Mouse (Mus musculus) neural tube, embryonic 15.5 days (tissue): ENCODE measurements at regions not wholly inside any gene's neighbourhood (a gene's known extent, or its start where the extent isn't known, plus 50 kb on each side); places are given as distances from the start of the nearest gene placed in this dataset.
"Not testable (repeated sequence)": the region's sequence is repeated elsewhere in the genome, so short reads cannot be mapped to it uniquely, and the experiment has no call there.

Experiments used
- ATAC-seq: fragments of 200-750 bp; cut with Nextera tagmentation; 2 replicates; pipeline ENCODE4 v1.8.0; 2017; ENCODE audit warnings: mild to moderate bottlenecking, moderate TSS enrichment, moderate library complexity; ENCODE audit not compliant: low FRiP score
- H3K27ac ChIP-seq: fragments of 300-500 bp; sonication (generic); replicated peaks from 2 replicates; pipeline ENCODE4 v1.5.1; 2015; ENCODE audit warnings: mild to moderate bottlenecking, inconsistent platforms
- H3K27me3 ChIP-seq: fragments of 300-500 bp; sonication (generic); replicated peaks from 2 replicates; pipeline ENCODE4 v1.6.1; 2015; ENCODE audit warnings: inconsistent platforms
- H3K36me3 ChIP-seq: fragments of 300-500 bp; sonication (generic); 2 replicates; pipeline ENCODE4 v1.6.1; 2015; ENCODE audit warnings: inconsistent platforms
- H3K4me1 ChIP-seq: fragments of 300-500 bp; sonication (generic); 2 replicates; pipeline ENCODE4 v1.6.1; 2015; ENCODE audit warnings: inconsistent platforms
- H3K4me2 ChIP-seq: fragments of 300-500 bp; sonication (generic); 2 replicates; pipeline ENCODE4 v1.6.1; 2015; ENCODE audit warnings: inconsistent platforms, mild to moderate bottlenecking, moderate library complexity
- H3K4me3 ChIP-seq: fragments of 300-500 bp; sonication (generic); replicated peaks from 2 replicates; pipeline ENCODE4 v1.5.1; 2015; ENCODE audit warnings: mild to moderate bottlenecking, inconsistent platforms
- H3K9ac ChIP-seq: fragments of 300-500 bp; sonication (generic); replicated peaks from 2 replicates; pipeline ENCODE4 v1.6.1; 2015; ENCODE audit warnings: mild to moderate bottlenecking, inconsistent platforms
- H3K9me3 ChIP-seq: fragments of 300-500 bp; sonication (generic); replicated peaks from 2 replicates; pipeline ENCODE4 v1.6.1; 2016; ENCODE audit warnings: inconsistent platforms
- WGBS: fragments of 180-500 bp; shearing (Covaris S2); methylation state at CpG from one replicate; pipeline ENCODE4 v1.1.7; 2015; ENCODE audit warnings: mixed read lengths; 5-methylcytosine and 5-hydroxymethylcytosine counted together

DNA sequence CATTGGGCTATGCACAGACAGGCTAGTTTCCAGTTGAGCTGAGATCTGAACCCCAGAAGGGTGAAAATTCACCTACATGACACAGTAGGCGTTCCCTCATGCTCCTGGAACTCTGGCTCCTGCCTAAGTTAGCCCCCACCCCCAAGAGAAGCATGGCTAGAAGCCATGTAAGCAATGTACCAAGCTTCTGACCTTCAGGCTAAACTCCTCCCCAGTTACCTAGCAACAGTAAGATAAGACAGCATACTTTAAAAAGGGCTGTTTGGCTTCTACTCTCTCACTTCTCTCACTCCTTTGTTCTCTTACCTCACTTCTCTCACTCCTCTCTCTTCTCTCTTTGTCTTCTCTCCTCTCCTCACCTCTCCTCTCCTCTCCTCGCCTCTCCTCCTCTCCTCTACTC is 629.7 kb upstream of the Prmt6 start:
- H3K9ac ChIP-seq, H3K36me3 ChIP-seq, H3K27me3 ChIP-seq, ATAC-seq, H3K4me1 ChIP-seq, H3K9me3 ChIP-seq, H3K27ac ChIP-seq, H3K4me3 ChIP-seq, H3K4me2 ChIP-seq: not testable (repeated sequence)
- 66% methylated on average over 2 of the region's 2 CpGs for WGBS

DNA sequence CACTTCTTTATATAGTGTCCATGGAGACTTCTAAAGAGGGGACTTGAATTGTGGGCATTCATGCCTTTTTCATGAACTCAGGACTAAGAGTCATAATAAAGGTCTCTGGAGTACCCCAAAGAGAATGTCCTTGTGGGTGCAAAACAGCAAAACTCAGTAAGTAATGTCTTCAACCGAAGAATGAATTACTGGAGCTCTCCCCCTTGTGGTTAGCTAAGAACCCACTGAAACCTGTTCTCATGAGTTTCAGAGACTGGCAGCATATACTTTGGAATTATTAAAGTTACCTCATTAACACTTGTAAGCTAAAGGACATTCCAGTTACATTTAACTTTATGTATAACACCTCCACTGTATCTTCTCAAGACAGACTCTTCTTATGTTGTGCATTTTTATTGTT is 615.2 kb upstream of the Prmt6 start:
- no peak overlapping the region for H3K9ac ChIP-seq
- H3K9me3 ChIP-seq, result no peaks in the 10 kb centered on the region
- no peak overlapping the region for H3K27ac ChIP-seq
- no peaks in the 10 kb centered on the region for H3K27me3 ChIP-seq
- H3K4me1 ChIP-seq, result no peaks in the 10 kb centered on the region
- H3K4me2 ChIP-seq, result no peak overlapping the region
- 81% methylated on average over 1 of the region's 1 CpGs for WGBS
- no peak for ATAC-seq
- H3K4me3 ChIP-seq, result no peak overlapping the region
- H3K36me3 ChIP-seq, result no peaks in the 10 kb centered on the region

DNA sequence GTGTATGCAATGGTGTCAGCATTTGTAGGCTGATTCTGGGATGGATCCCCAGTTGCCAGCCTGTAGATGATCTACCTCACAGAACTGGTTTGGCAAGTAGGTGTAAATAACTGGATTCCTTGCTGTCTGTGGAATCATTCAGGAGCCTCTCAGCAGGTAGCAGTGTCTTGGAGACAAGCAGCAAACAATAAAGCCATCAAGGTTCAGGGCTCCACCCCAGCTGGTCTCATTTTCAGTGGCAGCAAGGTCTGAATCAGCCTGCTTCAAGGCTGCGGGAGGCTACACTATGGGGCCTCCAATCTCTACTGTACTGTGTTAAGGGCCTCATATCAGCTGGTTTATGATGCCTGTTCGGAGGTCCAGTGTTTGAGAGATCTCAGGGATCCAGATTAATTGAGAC is 596.4 kb upstream of the Prmt6 start:
- Histone ChIP-seq H3K9me3 (no peaks in the 10 kb centered on the region), H3K27me3 (no peaks in the 10 kb centered on the region), H3K36me3 (no peaks in the 10 kb centered on the region), H3K4me2 (no peak overlapping the region), H3K27ac (no peak overlapping the region), H3K4me1 (no peaks in the 10 kb centered on the region), H3K4me3 (no peak overlapping the region), H3K9ac (no peak overlapping the region)
- WGBS, result 74% methylated on average over 2 of the region's 2 CpGs
- no peak for ATAC-seq

DNA sequence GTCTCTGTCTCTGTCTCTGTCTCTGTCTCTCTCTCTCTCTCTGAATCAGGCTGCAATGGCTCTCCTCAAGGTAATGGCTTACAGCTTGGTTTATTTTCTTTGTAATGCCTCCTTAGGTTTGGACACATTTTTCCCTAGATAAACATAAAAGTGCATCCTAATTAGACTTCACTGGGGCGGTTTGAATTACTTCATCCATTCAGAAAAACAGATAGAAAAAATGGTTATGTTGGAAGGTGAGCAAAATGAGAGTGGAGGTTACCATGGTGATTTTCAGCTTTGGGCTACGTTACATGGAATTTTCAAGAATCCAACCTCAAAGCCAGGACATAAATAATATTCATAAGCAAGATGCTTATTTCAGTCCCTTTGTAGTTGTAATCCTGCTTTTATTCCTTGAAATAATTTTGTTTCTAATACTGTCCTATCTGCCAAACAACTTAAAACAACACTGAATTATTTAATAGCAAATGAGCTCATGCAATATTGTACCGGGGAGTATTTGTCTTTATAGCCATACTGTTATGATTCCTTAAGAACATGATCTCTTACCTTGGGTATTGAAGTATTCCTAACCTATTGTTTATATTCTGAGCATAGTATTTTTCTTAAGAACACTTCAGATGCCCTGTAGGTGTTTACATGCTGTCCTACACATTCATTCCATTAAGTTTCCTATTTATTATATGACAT is 570.1 kb upstream of the Prmt6 start:
- no peak overlapping the region for H3K27ac ChIP-seq
- H3K4me3 ChIP-seq, result no peak overlapping the region
- H3K4me1 ChIP-seq, result no peaks in the 10 kb centered on the region
- no peak overlapping the region for H3K4me2 ChIP-seq
- H3K9ac ChIP-seq, result no peak overlapping the region
- no peaks in the 10 kb centered on the region for H3K36me3 ChIP-seq
- no peaks in the 10 kb centered on the region for H3K27me3 ChIP-seq
- no peaks in the 10 kb centered on the region for H3K9me3 ChIP-seq
- WGBS, result 49% methylated on average over 3 of the region's 3 CpGs
- ATAC-seq, result no peak

DNA sequence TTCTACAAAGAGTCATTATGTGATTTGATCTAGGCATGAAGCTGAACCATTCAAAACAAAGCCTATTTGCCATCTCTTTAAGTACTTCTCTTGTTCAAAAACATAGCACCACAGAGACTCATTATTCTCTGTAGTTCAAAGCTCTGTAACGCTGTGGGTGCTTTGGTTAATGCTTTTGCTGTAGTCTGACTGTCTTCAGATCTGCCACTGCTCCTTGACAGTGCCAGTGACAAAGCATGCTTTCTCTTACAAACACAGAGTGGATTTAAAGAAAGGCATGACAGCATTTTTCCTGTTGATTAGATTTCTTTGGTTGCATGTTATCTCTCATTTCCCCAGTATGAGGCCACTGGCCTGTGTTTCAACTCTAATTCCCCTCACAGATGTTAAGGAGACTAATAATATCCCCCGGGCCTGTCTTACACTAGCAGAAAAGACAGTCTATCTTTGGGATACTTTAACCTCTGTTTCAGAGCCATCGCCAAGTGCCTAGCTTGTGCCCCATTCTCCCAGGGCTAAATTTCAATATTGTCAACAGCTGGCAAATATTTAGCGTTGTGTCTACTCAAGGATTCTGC is 538.3 kb upstream of the Prmt6 start:
- no peaks in the 10 kb centered on the region for H3K27me3 ChIP-seq
- no peak overlapping the region for H3K4me3 ChIP-seq
- ATAC-seq, result no peak; the same call in 1 of the 2 replicates
- WGBS, result 42% methylated on average over 4 of the region's 4 CpGs
- no peak overlapping the region for H3K27ac ChIP-seq
- no peaks in the 10 kb centered on the region for H3K36me3 ChIP-seq
- H3K4me2 ChIP-seq, result no peak overlapping the region
- H3K4me1 ChIP-seq, result peaks cover 5% of the 10 kb centered on the region; the same call in 1 of the 2 replicates
- H3K9ac ChIP-seq, result no peak overlapping the region
- no peaks in the 10 kb centered on the region for H3K9me3 ChIP-seq

- no peaks in the 10 kb centered on the region for H3K9me3 ChIP-seq
- H3K4me3 ChIP-seq, result no peak overlapping the region
- no peak overlapping the region for H3K27ac ChIP-seq
- no peak overlapping the region for H3K4me2 ChIP-seq
- H3K27me3 ChIP-seq, result no peaks in the 10 kb centered on the region
- H3K9ac ChIP-seq, result no peak overlapping the region
- H3K36me3 ChIP-seq, result no peaks in the 10 kb centered on the region
- no peak for ATAC-seq
- 95% methylated on average over 1 of the region's 1 CpGs for WGBS
- no peaks in the 10 kb centered on the region for H3K4me1 ChIP-seq
Measured at GRCm38 (mm10) chr3:110755266-110755665, 504.5 kb upstream of the Prmt6 start.

- H3K27me3 ChIP-seq, result no peaks in the 10 kb centered on the region
- no peak overlapping the region for H3K9ac ChIP-seq
- no peaks in the 10 kb centered on the region for H3K4me1 ChIP-seq
- H3K27ac ChIP-seq, result no peak overlapping the region
- H3K9me3 ChIP-seq, result no peaks in the 10 kb centered on the region
- H3K4me3 ChIP-seq, result no peak overlapping the region
- no peak for ATAC-seq
- H3K4me2 ChIP-seq, result no peak overlapping the region
- no peaks in the 10 kb centered on the region for H3K36me3 ChIP-seq
- 53% methylated on average over 2 of the region's 2 CpGs for WGBS
Measured at GRCm38 (mm10) chr3:110746273-110746672, 495.5 kb upstream of the Prmt6 start.

DNA sequence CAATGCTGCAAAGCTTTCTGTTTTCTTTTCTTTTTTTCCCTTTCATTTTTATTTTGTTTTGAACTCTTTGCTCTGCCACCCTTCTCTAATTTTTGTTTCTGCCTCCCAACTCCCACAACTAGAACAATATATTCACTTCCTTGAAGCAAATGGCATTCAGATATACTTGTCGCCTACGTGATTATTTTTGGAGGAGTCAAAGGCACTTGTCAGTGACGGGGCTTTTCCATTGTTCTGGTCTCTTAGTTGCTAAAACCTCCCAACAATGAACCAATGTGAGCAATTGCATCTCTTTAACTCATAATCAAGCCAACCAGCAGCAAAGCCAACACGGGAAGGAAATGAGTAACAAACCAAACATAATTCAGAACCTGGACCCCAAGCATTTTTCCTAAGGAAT is 449.3 kb upstream of the Prmt6 start:
- Histone ChIP-seq H3K9me3 (no peaks in the 10 kb centered on the region), H3K4me3 (no peak overlapping the region), H3K27ac (no peak overlapping the region), H3K36me3 (no peaks in the 10 kb centered on the region), H3K27me3 (no peaks in the 10 kb centered on the region), H3K4me1 (no peaks in the 10 kb centered on the region), H3K9ac (no peak overlapping the region), H3K4me2 (no peak overlapping the region)
- 34% methylated on average over 4 of the region's 4 CpGs for WGBS
- no peak for ATAC-seq

- Histone ChIP-seq H3K4me3 (no peak overlapping the region), H3K27ac (no peak overlapping the region), H3K4me2 (no peak overlapping the region), H3K27me3 (no peaks in the 10 kb centered on the region), H3K36me3 (no peaks in the 10 kb centered on the region), H3K4me1 (no peaks in the 10 kb centered on the region), H3K9me3 (no peaks in the 10 kb centered on the region), H3K9ac (no peak overlapping the region)
- ATAC-seq, result peak; percentile 35; the same call in 1 of the 2 replicates
- 54% methylated on average over 7 of the region's 7 CpGs for WGBS
Measured at GRCm38 (mm10) chr3:110667525-110668005, 416.8 kb upstream of the Prmt6 start.

- H3K36me3 ChIP-seq, result no peaks in the 10 kb centered on the region
- ATAC-seq, result no peak
- WGBS, result 72% methylated on average over 2 of the region's 2 CpGs
Measured at GRCm38 (mm10) chr3:110666992-110667391, 416.2 kb upstream of the Prmt6 start.

GRCm38 (mm10) chr3:110657495-110658105 is 406.8 kb upstream of the Prmt6 start:
- WGBS, result 45% methylated on average over 4 of the region's 4 CpGs
- no peaks in the 10 kb centered on the region for H3K27me3 ChIP-seq
- ATAC-seq, result no peak
- no peak overlapping the region for H3K27ac ChIP-seq
- no peak overlapping the region for H3K4me3 ChIP-seq
- H3K36me3 ChIP-seq, result no peaks in the 10 kb centered on the region
- H3K9me3 ChIP-seq, result no peaks in the 10 kb centered on the region
- H3K9ac ChIP-seq, result no peak overlapping the region
- no peaks in the 10 kb centered on the region for H3K4me1 ChIP-seq
- no peak overlapping the region for H3K4me2 ChIP-seq

More at GRCm38 (mm10) chr3:110666992-110667391, 416.2 kb upstream of the Prmt6 start:
- no peaks in the 10 kb centered on the region for H3K9me3 ChIP-seq
- no peak overlapping the region for H3K9ac ChIP-seq
- H3K4me2 ChIP-seq, result no peak overlapping the region
- H3K4me3 ChIP-seq, result no peak overlapping the region
- H3K27me3 ChIP-seq, result no peaks in the 10 kb centered on the region
- H3K4me1 ChIP-seq, result no peaks in the 10 kb centered on the region
- H3K27ac ChIP-seq, result no peak overlapping the region

DNA sequence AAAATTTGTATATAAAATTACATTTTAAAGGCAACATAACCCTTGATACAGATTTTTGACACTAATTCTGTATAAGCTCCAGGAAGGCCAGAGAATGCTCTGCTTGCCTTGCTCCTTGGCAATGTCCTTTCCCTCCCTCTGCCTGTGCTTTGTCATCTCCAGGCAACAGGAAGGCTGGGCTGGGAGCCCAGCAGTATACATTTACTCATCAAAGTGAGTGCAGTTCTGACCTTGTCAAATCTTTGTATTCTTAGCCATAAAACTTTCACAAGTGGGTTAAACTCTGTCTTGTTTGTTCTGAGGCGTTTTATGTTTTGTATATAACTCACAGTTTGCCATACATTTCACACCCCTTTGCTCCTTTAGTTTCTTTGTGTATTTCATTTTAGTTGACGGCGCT is 375.5 kb upstream of the Prmt6 start:
- WGBS, result 44% methylated on average over 3 of the region's 3 CpGs
- Histone ChIP-seq H3K4me2 (no peak overlapping the region), H3K9me3 (no peaks in the 10 kb centered on the region), H3K9ac (no peak overlapping the region), H3K27me3 (no peaks in the 10 kb centered on the region), H3K36me3 (no peaks in the 10 kb centered on the region), H3K4me1 (no peaks in the 10 kb centered on the region), H3K4me3 (no peak overlapping the region), H3K27ac (no peak overlapping the region)
- ATAC-seq, result no peak
